Mouse (Mus musculus): Measurements from ENCODE around the gene Olfr1359.
"Not testable (repeated sequence)": the region's sequence is repeated elsewhere in the genome, so short reads cannot be mapped to it uniquely, and the experiment has no call there.

Gene Olfr1359

DNA sequence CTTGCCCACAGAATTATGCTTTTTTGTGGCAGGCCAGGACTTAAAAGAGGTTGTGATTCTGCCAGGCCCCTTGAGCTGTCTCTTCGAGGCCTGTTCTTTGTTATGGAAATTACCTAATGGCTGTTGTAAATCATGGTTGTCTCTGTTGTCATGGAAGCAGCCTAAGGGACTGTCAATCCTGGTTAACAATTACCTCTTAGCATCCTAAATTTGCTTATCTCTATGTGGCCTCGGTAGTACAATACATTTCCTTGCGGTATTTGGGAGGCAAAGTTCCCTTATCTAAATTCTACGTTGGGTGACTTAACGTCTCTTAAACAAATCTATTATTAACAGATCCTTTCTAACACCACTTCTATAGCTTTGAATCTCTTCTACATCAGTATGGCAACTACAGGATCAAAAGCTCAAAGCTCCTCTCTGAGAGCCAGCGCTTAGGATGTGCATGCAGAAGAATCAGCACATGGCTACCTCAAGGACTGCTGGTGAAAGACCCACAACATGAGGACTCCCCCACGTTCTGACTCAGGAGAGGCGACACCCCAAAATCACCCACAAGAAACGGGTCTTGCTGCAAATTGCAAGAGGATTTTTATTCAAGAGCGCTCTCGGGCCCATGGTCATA, 30.1 kb downstream of the Olfr1359 start:
- no peak for DNase-seq (ENCODE audit: low spot score)

DNA sequence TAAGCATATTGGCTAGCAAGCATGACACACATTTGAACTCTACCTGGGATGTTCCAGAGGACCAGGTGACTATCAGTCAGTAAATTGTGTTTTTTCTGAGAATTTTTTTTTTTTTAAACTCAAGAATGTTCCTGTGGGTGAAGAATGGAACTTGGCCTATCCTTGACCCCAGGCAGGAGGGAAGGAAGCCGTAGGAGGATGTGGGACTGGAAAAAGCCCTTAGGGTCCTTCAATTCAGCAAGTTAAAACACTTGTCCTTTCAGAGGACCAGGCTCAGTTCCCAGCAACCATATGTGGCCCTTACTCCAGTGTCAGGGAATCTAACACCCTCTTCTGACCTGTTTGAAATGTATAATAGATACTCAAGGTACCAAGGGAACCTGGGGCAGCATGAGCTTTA, 31.6 kb downstream of the Olfr1359 start:
- DNase-seq (ENCODE audit: low spot score) = no peak

DNA sequence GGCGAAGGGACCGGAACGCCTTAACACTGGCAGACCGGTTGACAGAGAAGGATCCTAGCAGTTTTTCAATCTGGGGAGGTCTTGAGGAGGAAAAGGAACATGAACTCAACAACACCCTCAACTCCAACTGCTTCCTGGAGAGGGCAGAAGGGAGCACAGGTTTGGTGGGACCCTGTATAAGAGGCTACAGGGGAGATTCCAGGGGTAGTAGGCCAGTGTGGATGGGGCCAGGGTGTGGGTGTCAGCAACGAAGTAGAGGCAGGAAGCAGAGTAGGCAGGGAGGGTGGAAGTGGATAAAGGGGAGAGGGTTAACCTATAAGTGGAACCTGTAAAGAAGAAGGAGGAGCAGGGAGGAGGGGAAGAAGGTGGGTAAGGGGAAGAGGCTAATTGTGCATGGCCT, 35.6 kb downstream of the Olfr1359 start:
- DNase-seq (ENCODE audit: low spot score) = no peak

DNA sequence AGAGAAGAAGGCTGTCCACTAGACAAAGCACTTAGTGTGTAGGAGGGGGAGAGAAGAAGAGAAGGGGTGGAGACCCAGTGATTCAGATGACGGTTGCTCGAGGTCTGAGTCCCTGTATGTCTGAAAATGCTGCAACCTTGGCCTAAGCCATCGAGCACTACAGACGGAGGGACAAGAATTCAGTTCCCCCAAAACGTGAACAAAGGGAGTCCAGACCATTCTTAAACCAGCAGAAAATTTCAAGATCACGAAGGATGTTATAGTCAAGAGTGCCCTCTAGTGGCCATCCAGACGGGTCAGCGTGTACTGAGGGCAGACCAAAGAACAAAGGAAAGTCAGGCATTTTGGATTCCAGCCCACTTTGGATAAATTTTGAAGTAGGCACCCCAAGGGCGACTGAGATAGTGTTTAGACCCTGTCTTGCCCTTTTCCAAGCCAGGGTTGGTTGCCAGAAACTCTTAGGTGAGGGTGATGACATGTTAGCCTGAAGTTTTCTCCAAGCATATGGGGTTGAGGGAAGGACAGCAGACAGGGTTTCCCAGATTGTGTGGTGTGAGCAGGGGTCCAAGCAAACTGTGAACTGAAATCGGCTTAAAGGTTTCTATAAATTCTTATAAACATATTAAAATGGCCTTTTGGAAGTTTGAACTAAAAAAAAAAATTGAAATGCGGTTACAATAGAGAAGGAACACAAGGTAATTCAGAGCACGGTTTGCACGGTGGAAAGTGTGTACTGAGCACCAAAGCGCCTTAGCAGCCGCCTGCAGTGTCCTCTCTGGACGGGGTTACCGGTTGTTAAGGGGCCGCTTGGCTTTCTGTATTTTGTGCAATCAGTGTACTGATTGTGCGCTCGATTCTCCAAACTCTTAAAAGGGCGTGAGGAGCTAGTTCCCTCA, 36.3 kb downstream of the Olfr1359 start:
- peak; percentile 78 for DNase-seq (ENCODE audit: low spot score)

DNA sequence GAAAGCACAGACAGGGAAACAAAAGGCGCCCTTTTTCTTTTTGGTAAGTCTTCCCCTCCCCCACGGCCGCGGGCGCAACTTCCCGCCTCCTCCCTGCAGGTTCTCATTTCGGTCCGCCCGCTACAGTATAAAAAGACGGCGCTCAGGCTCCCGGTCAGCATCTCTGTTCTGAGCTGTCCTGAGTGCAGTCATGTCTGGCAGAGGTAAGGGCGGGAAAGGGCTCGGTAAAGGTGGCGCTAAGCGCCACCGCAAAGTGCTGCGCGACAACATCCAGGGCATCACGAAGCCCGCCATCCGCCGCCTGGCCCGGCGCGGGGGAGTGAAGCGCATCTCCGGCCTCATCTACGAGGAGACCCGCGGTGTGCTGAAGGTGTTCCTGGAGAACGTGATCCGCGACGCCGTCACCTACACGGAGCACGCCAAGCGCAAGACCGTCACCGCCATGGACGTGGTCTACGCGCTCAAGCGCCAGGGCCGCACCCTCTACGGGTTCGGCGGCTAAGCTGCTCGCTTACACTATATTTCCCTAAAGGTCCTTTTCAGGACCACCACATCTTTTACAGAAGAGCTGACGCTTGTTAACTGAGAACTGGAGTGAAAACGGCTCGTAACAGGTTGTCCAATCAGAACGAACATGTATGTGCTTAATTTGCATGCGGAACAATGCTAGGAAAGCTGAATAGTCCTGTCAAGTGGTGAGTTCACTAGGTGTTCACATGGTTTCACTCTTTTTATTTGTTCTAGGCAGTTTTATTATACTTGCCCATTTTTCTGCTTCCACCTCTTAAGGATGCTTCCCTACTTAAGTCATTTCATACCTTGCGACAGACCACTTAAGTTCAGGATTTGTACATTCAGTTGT, 37.2 kb downstream of the Olfr1359 start, which contains the start of gene Hist1h4j:
Hist1h4j (plus strand) TSS at position 159 of the 862 bp plus-strand sequence.
- DNase-seq (ENCODE audit: low spot score) = peak; percentile 81

DNA sequence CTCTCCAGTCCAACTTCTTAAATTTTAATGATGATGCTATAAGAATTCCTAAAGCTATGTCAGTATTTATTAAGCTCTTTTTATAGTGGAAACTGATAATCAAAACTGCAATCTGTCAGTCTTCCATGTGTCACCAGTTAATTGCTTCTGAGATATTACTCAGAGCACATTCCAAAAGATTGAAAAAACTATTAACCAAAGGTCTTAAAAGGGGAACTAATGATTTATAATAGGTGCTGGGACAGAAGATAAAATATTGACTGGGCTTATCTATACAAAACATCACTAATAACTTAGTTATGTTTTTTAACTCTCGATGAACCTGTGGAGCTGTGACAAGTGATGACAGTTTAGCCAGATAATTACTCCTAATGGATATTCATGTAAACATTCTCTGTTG, 47.1 kb downstream of the Olfr1359 start:
- no peak for DNase-seq (ENCODE audit: low spot score)

DNA sequence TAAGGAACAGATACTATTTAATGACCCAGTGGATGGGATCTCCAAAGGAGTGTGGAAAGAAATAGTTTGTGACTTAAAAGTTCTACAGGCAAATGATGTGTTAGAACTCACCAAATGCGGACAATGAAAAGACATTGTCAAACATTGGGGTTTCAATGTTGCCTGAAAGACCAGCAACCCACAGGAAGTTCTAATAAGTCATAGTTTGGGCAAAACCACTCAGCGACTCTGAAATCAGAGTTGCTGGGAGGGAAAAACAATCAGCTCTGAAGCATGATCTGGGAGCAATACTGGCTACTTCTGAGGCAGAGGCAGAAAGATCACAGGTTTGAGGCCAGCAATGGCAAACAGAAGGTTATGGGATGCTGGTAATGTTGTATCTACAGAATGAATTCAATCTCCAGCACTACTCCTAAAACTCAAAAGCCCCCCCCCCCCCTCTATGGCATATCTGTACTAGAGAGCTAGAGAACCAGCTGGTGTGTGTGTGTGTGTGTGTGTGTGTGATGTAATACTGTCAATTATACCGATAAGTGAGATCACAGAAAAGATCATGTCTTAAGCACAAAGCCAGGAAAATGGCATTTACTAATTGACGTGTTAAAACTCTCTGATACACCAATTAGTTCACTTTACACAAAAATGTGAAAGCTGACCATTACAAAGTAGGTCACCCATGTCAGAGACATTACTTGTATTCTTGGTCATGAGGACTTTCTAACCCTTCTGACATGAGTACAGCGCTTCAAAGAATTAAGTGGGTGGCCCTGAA, 51.7 kb downstream of the Olfr1359 start:
- DNase-seq (ENCODE audit: low spot score) = no peak

DNA sequence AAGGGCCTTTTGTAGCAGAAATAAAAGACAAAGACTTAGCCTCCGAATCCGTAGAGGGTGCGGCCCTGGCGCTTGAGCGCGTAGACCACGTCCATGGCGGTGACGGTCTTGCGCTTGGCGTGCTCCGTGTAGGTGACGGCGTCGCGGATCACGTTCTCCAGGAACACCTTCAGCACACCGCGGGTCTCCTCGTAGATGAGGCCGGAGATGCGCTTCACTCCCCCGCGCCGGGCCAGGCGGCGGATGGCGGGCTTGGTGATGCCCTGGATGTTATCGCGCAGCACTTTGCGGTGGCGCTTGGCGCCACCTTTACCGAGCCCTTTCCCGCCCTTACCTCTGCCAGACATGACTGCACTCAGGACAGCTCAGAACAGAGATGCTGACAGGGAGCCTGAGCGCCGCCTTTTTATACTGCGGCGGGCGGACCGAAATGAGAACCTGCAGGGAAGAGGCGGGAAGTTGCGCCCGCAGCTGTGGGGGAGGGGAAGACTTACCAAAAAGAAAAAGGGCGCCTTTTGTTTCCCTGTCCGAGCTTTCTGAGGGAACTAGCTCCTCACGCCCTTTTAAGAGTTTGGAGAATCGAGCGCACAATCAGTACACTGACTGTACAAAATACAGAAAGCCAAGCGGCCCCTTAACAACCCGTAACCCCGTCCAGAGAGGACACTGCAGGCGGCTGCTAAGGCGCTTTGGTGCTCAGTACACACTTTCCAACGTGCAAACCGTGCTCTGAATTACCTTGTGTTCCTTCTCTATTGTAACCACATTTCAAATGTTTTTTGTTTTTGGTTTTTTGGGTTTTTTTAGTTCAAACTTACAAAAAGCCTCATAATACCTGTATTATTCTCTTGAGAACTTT, 52.5 kb downstream of the Olfr1359 start, which contains the start of gene Hist1h4k:
Hist1h4k (minus strand) TSS at position 347 of the 859 bp plus-strand sequence.
- peak; percentile 93 for DNase-seq (ENCODE audit: low spot score)

DNA sequence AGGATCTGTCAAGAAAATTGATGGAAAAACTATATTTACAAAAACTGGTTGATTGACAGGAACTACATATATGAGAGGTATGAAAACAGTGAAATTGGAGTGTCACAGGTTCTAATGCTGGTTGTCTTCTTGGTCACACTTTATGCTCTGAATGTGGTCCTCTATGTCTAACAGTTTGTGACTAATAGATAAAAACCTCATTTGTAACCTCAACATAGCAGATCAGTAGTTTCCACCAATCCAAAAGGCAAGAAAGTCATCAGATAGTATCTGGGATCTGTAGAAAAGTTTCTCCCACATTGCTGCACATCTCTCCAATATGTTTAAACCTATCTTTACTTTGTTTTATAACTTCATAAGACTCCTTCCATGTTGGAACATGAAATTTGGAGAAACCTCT, 53.5 kb downstream of the Olfr1359 start:
- no peak for DNase-seq (ENCODE audit: low spot score)

DNA sequence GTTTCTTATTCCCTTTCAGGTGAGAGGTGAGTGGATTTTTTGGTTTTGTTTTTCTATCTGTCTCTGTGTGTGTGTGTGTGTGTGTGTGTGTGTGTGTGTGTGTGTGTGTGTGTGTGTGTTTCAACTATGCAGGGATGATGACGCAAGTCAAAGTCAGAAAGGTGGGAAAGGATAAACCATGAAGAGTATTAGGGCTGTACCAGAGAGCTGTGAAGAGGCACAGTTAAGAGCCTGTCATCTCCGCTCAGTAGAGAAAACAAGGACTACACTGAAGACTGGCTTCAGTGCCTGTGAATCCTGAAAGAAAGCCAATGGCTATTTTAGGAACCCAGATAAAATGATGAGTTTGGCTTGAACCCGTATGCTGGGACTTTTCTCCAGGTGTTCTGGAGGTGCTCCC, 53.9 kb downstream of the Olfr1359 start:
- DNase-seq (ENCODE audit: low spot score) = no peak

DNA sequence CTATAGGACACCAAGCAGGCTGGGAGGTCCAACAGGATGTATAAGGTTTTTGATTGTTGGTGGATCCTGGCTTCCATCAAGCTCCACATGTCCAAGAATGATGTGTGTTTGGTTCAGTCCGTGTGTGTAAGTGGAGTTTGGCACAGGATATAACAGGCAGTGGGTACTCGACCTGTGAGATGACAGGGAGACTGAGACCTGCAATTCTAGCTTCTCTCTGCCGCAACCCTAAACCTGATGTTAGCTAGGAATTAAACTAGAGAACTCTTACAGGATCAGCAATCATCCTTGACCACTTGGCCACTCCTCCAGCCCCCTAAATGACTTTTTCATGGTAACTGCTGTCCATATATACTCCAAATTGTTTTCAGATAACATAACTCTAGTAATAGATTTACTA, 54.4 kb downstream of the Olfr1359 start:
- DNase-seq (ENCODE audit: low spot score) = no peak

DNA sequence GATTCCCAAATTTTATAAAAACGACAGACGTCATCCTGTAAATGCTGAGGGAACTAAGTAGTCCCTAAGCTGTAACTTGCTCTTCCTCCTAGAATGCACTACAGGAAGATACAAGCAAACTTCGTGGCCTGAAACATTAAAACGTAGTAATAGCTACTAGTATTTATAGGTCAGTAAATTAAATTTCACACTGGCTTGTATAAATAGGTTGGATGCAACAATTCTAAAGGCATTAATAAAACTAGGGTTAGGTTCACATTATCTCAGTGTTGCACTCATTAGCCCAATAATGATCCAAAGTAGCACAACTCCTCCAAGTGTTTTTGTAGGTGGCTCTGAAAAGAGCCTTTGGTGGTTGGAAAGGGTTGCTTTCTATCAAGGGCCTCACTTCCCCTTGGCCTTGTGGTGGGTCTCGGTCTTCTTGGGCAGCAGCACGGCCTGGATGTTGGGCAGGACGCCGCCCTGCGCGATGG, 55.2 kb downstream of the Olfr1359 start:
- DNase-seq (ENCODE audit: low spot score) = no peak

DNA sequence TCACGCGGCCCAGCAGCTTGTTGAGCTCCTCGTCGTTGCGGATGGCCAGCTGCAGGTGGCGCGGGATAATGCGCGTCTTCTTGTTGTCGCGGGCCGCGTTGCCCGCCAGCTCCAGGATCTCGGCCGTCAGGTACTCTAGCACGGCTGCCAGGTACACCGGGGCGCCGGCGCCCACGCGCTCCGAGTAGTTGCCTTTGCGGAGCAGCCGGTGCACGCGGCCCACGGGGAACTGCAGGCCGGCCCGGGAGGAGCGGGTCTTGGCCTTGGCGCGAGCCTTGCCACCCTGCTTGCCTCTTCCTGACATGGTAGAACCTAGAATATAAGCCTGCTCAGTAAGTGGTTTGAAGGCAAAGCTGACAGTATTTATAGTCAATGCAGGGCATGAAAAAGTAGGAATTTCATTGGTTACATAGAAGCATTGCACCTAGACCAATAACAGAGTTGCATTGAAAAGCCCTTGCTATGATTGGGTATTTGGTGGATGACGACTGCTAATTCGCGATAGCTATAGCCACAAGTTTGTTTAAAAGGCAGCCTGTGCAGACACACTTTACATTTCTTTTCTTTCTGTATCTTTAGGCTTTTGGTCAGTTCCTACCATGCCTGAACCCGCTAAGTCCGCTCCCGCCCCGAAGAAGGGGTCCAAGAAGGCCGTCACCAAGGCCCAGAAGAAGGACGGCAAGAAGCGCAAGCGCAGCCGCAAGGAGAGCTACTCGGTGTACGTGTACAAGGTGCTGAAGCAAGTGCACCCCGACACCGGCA, 55.8 kb downstream of the Olfr1359 start, which contains the start of the genes Hist1h2ak and Hist1h2bn:
Hist1h2ak (minus strand) TSS at position 304 of the 762 bp plus-strand sequence.
Hist1h2bn (plus strand) TSS at position 600 of the 762 bp plus-strand sequence.
- peak; percentile 78 for DNase-seq (ENCODE audit: low spot score)

DNA sequence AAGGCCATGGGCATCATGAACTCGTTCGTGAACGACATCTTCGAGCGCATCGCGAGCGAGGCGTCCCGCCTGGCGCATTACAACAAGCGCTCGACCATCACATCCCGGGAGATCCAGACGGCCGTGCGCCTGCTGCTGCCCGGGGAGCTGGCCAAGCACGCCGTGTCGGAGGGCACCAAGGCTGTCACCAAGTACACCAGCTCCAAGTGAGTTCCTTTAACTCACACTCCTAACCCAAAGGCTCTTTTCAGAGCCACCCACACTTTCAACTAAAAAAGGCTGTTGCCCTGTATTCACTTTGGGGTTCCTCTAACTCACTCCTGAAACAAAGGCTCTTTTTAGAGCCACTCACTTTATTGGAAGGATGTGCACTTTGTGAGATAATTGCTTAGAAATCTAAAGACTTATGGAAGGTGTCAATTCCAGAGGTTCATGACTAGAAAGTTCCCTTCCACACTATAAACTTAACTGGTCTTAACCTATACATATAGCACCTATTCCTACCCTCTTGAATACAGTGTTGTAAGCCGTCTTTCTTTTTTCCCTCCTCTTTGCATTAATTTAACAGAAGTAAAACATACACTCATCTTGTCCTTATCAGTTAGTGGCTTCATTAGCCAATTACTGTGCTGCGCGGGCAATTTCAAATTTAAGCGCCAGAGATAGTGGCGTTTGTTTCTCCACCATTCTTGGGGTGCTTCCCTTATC, 56.5 kb downstream of the Olfr1359 start:
- DNase-seq (ENCODE audit: low spot score) = not testable (repeated sequence)

DNA sequence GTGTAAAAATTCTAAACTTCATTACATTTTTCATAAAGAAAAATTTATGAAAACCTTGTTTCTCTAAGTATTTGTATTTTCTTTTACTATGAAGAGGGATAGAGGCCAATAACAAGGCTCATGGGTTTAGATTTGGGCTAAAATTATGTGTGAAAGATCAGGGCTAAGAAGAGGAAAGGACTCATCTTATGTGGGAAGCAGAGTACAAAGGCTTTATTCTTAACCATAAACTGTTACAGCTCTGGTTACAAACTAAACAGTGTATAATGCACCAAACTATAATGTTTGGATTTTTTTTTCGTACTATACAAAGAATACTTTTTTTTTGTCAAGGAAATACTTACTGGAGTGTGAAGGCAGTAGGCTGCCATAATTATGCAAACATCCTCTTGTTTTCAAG, 57.8 kb downstream of the Olfr1359 start:
- DNase-seq (ENCODE audit: low spot score) = no peak

All from layer of hippocampus, adult 11-12 months (tissue).